Mouse (Mus musculus): ENCODE measurements around the gene Rpsa.

Rpsa gene

DNA sequence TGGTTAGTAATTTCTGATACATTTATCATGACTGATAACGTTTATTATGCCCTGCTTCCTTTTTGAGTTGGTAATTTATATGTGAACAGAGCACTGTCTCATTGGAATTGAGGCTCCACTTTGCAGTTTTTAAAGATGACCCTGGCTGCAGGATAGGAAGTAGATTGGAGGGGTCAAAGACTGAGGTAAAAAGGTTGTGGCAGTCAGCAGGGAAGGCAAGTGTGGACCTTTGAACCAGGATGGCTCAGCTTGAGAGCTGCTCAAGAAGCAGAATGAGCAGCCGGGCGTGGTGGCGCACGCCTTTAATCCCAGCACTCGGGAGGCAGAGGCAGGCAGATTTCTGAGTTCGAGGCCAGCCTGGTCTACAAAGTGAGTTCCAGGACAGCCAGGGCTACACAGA, 14.0 kb upstream of the Rpsa start:
- no peak for DNase-seq (ENCODE audit: low spot score)

DNA sequence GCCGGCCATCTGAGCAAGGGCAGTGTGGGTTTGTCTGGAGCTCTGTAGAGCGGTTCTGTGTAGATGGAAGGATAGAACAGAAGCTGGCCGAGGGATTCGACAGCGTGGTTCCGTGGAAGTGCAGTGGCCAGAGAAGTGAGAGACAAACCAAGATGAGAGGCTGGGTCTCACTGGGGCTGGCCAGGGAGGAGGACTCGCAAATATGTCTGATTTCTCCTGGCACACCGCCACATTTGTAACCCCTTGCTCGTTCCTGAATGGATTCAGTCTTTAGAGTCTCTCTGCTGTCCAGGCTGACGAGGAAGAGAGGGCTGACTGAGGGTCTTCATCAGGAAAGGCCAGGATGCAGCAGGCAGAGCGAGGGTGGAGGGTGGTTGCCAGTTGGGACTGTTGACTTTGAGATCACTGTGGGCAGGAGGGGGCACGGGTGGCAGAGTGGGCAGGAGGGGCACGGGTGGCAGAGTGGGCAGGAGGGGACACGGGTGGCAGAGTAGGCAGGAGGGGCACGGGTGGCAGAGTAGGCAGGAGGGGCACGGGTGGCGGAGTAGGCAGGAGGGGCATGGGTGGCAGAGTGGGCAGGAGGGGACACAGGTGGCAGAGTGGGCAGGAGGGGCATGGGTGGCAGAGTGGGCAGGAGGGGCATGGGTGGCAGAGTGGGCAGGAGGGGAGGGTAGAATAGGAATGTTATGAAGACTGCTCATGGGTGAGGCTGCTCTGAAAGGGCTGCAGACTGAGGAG, 13.3 kb upstream of the Rpsa start:
- no peak for DNase-seq (ENCODE audit: low spot score)

DNA sequence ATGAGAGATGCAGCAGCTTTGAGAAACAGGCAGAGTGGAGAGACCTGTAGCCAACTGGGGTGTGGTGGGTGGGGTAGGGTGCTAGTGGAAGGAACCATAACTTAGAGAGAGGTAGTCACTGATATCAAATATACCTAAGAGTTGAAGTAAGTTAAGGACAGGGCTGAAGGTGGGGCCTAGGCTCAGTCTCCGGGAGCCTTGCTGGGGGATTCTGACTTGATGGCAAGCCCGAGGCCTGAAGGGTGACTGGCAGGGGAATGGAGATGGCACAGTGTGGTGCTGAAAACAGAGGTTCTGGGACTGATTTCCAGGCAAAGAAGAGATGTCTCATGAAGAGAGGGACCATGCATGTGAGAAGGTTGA, 12.7 kb upstream of the Rpsa start:
- DNase-seq (ENCODE audit: low spot score): no peak

DNA sequence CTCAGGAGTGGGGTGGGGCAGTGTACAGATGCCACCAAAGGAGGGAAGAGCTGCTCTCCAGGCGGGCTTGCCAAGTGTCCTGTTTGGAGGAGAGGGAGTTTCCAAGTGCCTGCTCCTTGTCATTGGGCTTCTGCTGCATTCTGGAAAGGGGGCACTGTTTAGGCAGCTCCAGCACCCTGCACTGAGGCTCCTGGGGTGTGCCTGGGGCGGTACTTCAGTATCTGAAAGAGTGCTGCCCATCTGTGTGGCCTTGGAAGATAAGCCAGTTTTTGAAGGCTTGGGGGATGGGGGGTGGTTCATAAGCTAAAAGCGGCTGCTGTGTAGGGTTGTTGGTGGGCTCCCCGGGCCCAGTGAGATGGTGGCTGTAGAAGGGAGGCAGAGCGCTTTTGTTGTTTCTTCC, 11.9 kb upstream of the Rpsa start:
- DNase-seq (ENCODE audit: low spot score): peak; percentile 33

DNA sequence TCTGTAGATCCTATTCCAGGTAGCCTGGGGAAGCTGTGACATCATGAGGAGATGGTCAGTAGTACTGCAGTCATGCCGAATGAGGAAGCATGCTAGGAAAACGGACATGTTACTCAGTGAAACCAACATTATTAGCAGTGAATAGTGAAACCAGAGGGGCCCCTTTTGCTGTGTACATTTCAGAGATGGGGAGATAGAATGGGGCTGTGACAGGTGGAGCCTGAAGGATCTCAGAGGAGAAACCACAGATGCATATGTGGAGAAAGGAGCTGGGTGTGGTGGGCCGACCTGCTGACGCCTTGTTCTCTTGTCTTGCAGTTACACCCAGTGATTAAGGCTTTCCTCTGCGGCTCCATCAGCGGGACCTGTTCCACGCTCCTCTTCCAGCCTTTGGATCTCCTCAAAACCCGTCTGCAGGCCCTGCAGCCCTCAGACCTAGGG, 11.3 kb upstream of the Rpsa start:
- no peak for DNase-seq (ENCODE audit: low spot score)

DNA sequence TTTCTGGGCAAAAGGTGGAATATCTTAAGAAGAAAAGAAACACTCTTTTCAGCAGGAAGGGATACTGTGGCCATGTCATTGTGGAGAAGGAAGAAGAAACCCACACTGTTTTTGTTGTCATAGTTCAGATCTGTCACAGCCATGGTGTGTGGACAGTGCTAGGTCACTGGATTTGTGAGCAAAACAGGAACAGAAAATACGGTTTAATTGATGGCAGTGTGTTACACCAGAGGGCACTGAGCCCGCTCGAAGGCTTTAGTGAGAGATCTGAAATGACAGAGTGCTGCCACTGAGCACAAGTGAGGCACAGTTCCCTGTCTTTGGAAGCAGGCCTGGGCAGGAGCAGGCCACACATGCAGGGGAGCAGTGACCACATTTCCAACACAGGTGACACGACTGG, 9.3 kb upstream of the Rpsa start:
- DNase-seq (ENCODE audit: low spot score): no peak

DNA sequence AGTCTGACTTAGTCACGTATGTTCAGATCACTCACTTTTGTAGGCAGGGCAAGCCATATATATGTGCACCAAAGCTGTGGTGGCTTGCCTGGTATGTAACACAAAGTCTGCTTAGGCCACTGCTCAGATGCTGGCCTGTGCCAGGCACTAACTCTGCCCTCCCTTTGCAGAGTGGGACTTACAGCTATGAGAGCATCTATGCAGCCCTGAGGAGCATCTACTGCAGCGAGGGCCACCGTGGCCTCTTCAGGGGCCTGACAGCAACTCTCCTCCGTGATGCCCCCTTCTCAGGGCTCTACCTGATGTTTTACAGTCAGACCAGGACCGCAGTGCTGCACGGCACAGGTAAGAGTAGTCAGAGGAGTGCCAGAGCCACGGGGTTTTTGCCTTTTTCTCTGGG, 7.0 kb upstream of the Rpsa start:
- no peak for DNase-seq (ENCODE audit: low spot score)

DNA sequence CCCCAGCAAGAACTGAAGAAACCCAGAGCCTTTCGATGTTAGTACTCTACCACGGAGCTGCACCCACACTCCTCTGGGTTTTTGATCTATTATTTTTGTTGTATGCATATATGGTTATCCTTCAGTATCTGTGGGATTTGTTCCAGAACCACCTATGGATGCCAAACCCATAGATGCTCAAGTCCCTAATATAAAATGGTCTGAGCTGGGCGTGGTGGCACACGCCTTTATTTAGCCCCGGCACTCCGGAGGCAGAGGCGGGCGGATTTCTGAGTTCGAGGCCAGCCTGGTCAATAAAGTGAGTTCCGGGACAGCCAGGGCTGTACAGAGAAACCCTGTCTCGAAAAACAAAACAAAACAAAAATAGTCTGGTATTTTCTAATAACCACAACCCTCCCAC, 621 bp upstream of the Rpsa start:
- DNase-seq (ENCODE audit: low spot score): no peak

DNA sequence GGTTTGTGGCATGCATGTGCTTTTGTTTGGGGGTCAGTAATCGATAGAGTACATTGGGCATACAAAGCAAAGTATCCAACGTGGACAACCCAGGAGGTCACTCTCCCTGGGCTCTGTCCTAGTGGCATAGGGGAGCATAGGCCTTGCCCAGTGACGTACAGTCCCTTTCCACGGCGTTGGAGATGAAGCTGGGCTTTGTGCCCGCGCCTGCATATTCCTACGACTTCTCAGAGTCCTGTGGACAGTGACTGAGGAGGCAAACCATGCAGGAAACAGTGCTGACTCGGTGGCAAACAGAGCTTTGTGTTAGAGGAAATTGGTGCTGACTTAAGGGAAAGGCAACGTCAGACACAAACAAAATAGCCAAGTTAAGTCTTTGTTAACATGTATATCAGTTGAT, 1.8 kb downstream of the Rpsa start:
- no peak for DNase-seq (ENCODE audit: low spot score)

DNA sequence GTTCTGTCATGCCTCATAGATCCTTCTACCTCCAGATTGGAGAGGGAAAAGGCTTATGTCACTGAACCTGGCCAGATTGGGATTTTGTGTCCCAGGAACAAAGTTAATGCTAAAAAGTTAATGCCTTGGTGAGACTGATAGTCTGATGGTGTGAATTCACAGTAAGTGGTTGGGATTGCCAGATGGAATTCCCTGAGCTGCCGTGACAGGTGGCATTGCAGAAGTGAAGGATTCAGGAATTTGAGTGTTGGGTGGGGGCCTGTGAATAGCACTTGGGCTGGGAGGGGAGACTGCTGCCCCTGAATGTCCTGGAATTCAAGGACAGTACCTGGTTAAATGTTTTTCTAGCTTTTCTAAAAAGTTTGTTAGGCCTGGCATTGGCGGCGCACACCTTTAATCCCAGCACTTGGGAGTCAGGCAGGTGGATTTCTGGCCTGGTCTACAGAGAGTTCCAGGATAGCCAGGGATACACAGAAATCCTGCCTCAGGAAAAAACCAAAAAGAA, 4.3 kb downstream of the Rpsa start:
- DNase-seq (ENCODE audit: low spot score): no peak

DNA sequence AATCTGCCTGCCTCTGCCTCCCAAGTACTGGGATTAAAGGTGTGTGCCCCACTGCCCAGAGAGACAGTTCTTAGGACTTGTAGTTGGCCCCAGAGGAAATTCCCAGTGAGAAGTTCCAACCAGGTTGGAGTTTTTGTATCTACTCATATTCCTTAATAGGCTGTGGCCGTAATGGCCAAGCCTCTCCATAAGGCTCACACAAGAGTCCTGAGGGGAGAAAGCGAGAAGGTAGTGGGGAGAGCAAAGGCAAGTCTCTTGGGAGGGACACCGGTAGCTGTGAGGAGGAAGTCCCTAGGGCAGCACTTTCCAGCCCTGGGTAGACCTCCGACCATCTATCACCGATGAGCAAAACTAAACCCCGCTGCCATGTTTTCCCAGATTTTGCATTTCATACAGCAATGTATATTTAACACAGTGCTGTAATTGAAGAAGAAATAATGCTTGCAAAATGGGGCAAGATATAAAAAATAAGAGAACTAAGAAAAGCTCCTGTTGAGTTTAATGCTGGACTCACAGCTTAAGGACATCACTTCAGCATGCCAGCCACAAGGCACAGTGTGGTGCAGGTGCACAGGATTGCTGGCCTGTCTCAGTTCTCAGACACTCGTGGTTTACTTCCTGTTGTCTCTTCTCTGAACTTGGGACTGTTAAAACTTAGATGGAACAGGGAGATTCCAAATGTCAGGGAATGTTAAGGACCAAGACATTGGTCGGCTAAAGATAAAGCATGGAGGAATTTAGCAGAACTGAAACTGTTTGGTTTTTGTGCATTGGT, 5.7 kb downstream of the Rpsa start:
- no peak for DNase-seq (ENCODE audit: low spot score)

DNA sequence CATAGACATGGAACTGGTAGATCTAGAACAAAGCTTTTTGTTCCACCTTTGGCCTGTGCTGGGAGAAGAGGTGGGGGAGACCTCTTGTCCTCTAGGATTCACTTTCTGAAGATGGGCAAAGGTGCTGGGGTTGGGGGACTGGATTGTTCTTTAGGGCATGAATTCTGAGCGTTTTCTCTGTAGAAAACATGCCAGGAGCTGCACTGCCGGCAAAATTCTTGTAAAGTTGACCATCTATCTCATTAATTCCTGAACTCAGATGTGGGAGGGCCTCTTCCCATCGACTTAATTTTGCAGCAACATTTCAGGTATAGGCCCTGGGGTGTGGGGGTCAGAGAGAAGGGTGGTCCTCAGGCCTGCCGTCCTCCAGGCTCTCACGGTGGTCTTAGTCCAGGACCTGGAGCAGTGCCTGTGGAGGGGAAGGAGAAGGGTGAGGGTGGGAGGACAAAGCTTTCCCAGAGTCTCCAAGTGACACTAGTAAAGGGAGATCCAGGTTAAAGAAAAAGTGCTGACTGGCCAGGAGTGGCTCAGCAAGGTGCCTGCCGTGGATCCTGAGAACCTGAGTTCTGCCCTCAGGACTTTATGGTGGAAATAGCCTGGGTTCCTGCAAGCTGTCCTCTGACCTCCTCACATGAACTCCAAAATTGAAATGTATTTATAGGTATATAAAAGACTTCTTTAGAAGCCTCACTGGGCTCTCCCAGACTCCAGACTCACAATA, 6.4 kb downstream of the Rpsa start:
- DNase-seq (ENCODE audit: low spot score): no peak

DNA sequence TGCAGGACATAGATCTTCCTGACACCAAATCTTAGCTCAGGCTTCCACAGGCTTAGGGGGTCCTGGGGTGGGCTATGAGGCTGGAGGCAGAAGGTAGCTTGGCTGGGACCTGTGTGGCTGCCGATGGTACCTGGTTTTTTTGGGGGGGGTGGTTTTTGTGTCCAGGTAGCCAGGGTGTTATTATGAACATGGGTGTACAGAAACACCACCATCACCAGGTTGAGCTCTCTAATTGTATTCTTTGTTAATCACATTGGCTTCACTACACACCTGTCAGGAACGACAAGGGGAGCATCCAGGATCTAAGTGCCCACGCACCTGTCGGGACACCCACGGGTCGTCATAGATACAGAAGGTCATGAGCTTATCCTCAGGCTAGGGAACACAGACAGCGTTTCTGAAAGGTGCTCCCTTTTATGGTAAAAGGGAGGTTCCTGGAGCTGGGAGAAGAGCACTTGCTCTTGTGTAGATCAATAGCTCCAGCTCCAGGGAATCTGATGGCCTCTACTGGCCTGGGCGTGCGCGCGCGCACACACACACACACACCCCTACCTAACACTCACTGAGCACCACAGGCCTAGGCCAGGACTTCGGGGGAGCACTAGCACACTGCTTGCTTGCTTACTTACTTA, 7.2 kb downstream of the Rpsa start:
- no peak for DNase-seq (ENCODE audit: low spot score)

DNA sequence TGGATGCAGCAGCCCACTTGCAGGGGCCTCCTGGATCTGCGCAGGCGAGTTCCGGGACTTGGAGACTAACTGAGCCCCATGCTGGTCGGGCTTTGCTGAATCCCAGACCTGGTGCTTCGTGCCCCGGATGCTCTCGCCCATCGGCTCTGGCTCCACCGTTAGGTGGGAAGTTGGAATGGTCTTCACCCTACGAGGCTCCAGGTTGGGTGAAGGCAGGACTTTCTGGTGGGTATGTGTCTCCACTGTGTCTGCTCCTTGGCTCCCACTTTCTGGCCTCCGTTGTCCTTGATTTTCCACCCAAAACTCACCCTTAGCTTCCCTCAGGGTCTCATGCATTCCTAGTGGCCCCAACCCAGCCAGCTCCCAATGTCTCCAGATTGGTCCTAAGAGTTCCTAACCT, 8.0 kb downstream of the Rpsa start:
- no peak for DNase-seq (ENCODE audit: low spot score)

DNA sequence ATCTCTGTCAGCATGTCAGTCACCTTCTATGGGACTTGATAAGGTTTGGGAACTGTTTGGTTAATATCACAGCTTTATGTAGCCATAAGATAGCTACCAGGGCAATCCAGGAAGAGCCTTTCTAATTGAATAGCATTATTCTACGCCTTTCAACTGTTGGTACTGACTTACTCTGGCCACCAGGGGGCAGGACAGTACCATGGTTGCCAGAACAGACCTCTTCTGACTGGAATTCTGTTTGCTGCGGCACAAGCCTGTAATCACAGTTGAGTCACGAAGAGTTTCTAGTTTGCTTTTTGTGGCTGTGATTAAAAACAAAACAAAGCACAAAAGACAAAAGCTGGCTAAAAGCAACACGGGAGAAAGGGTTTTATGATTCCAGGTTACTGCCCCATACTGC, 13.2 kb downstream of the Rpsa start:
- DNase-seq (ENCODE audit: low spot score): peak; percentile 72

DNA sequence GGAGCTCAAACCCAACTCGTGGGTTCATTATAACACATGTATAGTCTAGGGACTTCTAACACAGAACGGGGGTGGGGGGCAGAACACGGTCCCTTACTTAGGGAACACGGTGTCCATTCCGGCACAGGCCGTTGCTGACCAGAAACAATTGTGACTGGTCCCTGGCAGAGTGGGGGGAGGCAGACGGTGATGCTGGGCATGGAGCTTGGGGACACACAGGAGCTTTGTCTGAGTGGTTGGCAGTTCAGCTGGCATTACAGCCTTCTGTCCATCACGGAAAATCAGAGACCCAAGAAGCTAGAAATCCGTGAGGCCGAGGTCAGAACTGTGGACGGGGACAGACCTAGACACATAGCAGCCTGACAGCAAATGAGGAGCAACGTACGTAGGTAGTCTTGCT, 17.0 kb downstream of the Rpsa start:
- DNase-seq (ENCODE audit: low spot score): no peak

DNA sequence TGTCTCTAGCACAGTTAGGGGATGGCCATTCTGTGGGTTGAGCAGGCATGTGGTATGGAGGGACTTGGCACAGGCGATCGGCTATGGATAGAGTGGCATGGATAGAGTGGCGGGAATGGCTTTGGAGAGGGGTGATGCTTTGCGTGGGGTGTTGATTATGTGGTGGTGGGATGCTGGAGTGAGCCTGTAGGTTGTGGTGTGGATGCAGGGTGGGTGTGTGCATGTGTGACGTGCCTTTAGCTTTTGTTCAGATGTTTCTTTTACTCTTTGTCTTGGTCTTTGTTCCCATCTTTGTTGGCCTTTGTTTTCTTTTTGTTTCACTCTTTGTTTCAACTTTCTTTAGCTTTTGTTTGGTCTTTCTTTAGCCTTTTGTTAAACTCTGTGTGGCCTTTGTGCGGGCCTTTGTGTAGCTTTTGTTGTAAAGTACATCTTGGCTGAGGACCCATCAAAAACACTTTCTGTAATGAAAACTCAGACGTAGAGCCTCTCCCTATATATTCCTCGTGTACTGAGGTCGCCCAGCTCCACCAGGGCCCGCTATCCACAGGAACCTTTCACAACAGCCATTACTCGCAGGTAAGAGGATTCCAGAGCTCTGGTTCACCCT, 21.8 kb downstream of the Rpsa start, which contains the start of gene Mobp:
Gene Mobp, plus strand, starts transcription at position 486 of the 607 bp plus-strand sequence.
- DNase-seq (ENCODE audit: low spot score): no peak

DNA sequence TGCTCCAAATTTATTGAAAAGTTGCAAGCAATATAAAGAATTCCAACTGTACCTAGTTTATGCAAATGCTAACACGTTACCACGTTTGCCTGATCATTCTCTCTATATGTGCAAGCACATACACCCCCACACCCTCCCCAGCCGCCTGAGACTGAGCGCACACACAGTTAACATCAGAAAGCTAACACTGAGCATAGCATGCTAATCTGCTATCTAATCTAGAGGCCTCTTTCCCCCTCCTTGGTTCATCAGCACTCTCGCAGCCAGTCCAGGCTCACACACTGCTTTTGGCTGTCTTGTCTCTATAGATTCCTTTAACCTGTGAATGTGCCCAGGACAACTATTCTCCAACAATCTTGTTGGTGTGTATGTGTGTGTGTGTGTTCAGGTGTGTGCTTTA, 23.7 kb downstream of the Rpsa start:
- DNase-seq (ENCODE audit: low spot score): no peak

DNA sequence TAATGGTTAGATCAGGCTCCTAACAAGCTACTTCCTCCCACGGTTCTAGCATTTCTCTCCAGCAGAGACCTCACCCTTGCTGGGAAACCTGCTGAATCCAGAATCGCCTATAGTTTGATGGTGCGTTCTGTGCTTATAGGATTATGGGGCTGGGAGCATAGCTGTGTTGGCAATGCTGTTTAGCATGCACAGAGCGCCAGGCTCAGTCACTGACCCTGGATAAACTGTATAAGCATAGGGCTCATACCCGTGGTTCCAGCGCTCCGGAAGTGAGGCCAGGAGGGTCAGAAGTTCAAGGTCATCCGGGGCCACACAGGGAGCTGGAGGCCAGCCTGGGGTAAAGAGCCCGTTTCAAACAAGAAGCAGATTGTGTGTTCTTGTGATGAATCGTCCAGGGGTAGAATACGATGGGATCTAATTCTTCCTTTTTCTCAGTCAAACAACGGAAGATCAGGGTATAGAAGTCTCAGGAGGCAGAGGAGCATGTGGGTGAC, 24.5 kb downstream of the Rpsa start:
- no peak for DNase-seq (ENCODE audit: low spot score)

DNA sequence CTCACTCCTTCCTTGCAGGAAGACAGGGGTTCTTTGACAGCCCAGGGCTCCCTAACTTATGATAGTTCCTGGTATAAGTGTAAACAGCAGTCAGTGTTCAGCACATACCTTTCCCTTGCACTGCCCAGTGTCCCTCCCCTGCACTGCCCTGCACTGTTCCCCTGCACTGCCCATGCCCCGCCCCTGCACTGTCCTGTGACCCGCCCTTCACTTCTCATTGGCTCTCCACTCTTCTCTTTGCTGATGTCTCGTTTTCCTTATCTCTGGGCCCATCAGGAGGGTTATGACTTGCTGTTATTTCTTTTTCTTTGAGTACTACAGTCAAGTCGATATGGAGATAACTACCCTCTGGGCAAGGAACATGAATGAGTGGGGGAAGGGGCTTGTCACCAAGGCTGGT, 30.6 kb downstream of the Rpsa start:
- no peak for DNase-seq (ENCODE audit: low spot score)

DNA sequence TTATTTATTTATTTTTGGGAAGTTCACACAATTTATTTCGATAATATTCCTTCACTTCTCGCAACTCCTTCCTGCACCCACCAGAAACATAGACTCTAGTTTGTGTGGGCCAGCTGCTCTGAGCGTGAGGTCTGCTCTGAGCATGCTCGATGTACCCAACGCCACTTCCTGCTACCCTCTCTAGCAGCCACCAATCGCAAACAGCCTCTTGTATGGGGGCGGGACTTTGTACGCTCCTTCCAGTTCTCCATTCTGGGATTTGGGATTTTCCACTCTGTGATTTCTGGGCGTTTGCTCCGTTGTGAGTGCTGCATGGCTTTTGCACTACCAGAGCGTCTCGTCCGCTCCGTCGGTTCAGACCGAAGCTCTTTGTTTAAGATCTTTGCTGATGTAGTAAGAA, 36.4 kb downstream of the Rpsa start:
- no peak for DNase-seq (ENCODE audit: low spot score)

DNA sequence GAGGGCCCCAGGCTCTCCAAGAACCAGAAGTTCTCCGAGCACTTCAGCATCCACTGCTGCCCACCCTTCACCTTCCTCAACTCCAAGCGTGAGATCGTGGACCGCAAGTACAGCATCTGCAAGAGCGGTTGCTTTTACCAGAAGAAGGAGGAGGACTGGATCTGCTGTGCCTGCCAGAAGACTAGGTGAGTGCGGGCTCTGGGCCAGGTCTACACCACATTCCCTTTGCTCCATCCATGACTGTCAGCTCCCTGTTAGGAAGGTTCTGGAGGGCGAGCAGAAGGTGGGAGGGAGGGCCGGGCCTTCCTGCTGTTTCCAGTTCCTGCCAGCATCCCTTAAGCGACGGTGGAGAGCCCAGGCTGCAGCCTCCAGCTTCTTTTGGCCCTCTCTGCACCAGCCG, 40.3 kb downstream of the Rpsa start:
- no peak for DNase-seq (ENCODE audit: low spot score)
